Mouse (Mus musculus) layer of hippocampus, adult 2 months (tissue): ENCODE data around the gene Slc13a5. TPM values are rescaled to one million over a fixed set of nuclear protein-coding genes. Genes with fewer than 3 reads are reported as not detected.
A peak's percentile ranks its signal among the peaks of the same experiment; 100 is the strongest.

ENCODE experiments used
- DNase-seq, 2 experiments: peaks; one replicate each; pipeline ENCODE4 v3.0.0; 2022; ENCODE audit warnings: low spot score in 2 of 2
- H3K27ac ChIP-seq: fragments of 200-600 bp; 2 replicates; pipeline ENCODE4 v1.8.1; 2022
- H3K4me3 ChIP-seq: fragments of 200-600 bp; 2 replicates; pipeline ENCODE4 v1.8.1; 2022; ENCODE audit warnings: mild to moderate bottlenecking
- CTCF ChIP-seq: fragments of 200-600 bp; conservative IDR thresholded peaks from 2 replicates; pipeline ENCODE4 v1.8.1; 2022; ENCODE audit warnings: antibody characterized with exemption, mild to moderate bottlenecking, moderate library complexity
- total RNA-seq, 2 experiments: library from RNA; stranded (reverse); gene quantifications; 2 replicates each; pipeline ENCODE4 v1.2.3; 2021

Gene Slc13a5
- total RNA-seq, 2 experiments from 2014 or later: 6.6 to 7.5 TPM

DNA sequence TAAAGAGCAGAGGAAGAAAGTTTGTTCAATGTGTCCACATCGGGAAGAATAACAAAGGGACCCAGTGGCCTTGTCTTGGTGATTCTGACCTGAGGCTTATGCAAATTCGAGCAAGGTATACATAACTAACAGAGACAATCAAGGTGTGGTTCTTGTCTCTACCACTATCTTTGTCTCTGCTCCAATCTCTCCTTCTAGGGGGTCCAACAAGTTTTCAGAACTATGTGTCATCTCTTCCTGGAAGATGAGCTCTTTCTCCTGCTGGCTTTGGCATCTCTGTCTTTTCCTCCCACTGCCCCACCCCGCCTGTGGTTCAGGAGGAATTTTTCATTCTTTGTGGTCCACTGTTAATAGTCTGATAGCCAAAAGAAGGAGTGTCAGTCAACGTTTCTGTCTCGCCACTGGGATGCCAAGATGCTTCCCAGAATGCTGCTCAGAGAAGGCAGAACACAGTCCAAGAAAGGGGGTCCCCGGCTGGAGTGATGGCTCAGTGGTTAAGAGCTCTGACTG lies 19.0 kb upstream of the Slc13a5 start:
- Histone ChIP-seq H3K27ac (no peak overlapping the region), H3K4me3 (no peak overlapping the region)
- no peak for TF ChIP-seq CTCF
- no peak for DNase-seq

DNA sequence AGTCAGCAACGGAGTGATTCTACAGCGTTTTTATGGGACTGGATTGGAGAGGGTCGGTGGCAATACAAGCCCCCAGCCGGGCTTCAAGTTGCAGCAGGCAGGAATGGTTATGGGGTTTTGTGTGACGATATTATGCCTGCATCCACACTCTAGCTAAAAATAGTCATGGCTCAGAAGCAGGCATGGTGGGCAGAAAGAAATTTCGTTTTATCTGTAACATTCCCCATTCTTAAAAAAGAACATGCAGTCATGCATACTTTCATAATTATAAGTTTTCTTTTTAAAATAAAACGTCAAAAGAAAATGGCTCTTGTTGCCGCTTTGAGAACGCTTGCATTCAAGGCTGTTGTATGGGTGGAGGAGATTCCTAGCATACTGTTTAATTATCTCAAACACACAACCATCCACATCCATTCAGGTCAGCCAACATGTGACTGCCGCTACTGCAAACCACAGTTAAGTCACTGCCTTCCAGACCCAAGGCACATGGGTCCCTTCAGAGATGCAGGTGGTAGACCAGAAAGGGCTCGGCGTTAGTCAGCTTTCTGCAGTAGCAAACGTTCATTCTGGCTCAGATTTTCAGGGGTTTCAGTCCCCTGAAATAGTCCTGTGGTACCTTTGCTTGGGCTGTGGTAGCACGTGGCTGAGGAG lies 17.6 kb upstream of the Slc13a5 start:
- H3K4me3 ChIP-seq: no peak overlapping the region
- DNase-seq: no peak
- no peak for TF ChIP-seq CTCF
- H3K27ac ChIP-seq: no peak overlapping the region

DNA sequence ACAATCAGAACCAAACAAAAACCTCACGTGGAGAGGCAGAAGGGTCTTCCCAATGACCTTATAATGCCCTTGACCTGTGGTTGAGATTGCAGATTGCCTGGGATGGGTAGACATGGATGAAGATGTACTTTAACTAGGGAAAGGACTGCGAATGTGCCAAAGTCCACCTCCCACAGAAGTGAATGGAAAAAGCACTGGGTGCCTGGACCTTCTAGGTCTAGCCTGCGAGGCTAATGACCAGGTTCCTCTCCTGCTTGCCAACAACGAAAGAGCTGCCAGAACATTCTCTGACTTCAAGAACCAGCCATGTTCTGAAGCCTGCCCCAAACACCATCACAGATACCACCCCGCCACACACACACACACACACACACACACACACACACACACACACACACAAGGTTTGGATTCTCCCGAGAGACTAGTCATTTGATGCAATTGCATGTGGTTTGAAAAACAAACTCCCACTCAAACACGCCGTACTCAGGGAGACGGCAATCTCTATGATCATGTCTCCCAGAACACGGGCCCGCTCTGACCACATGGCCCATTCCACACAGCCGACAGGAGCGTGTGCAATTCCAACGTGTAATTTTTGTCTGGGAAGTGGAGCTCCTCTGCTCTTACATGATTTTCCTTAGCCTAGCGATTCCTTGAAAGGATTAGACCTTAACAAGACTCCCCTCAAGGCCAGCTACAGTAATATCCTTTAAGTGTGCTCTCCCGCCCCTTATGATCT lies 16.6 kb upstream of the Slc13a5 start:
- no peak for TF ChIP-seq CTCF
- Histone ChIP-seq H3K4me3 (no peak overlapping the region), H3K27ac (no peak overlapping the region)
- no peak for DNase-seq

- no peak overlapping the region for H3K4me3 ChIP-seq
- no peak for DNase-seq
- H3K27ac ChIP-seq: no peak overlapping the region
- TF ChIP-seq CTCF: no peak
These were observed 14.9 kb upstream of the Slc13a5 start for GRCm38 (mm10) chr11:72281852-72282400.

DNA sequence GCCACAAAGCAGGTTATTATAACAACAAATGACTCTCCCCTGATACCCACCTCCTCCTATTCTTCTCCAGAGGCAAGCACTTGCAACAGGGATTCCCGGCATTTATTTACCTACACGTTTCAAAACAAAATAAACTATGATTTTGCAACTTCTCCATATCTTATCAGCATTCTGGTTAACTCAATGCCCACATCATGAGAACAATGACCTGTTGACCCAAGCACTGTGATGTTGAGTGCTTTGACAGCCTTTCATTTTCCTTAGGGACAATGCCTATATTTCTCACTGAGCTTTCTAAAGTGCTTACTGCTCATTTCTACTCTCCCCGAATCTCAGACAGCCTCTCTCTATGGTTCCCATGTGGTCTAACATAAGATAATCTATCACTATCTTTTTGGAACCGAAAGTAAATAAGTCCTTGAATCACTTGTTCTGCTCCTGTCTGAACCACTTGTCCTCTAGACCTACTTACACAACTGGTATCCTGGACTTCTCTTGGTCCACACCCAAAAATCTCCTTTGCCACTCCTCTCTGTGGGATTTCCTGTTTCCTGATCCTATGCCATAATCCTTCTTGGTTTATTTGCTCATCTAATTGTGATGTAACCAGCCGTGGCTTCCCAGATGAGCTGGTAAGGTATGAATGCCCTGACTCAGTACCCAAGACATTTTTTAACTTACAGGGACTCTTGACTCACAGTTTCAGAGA lies 14.3 kb upstream of the Slc13a5 start:
- no peak overlapping the region for H3K4me3 ChIP-seq
- TF ChIP-seq CTCF: no peak

DNA sequence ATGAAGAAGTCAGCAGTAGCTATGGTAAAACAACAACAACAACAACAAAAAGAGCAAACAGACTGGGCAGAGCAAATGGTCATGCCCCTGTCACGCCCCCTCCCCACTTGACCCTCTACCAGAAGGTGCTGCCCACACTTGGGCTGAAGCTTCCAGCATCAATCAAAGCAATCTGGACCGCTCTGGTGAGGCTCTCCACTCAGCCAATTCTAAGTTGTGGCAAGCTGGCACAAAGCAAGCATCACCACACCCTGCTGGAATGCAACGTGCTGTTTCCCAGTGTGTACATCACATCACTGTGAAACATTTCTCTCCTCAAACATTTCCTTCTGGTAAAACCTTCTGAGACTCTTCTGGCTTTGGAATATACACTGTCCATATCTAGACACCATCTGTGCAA lies 6.3 kb upstream of the Slc13a5 start:
- no peak for DNase-seq
- TF ChIP-seq CTCF: no peak
- Histone ChIP-seq H3K27ac (no peak overlapping the region), H3K4me3 (no peak overlapping the region)

More for the DNA sequence above, 14.3 kb upstream of the Slc13a5 start:
- H3K27ac ChIP-seq: no peak overlapping the region
- DNase-seq: no peak

- Histone ChIP-seq H3K27ac (no peak overlapping the region), H3K4me3 (no peak overlapping the region)
- DNase-seq: no peak
- TF ChIP-seq CTCF: no peak
These were observed 4.7 kb upstream of the Slc13a5 start for GRCm38 (mm10) chr11:72271761-72272160.

- peak overlapping the region; percentile 59 for H3K4me3 ChIP-seq
- TF ChIP-seq CTCF: peak; percentile 76
- DNase-seq: peak; percentile 52 to 58
- H3K27ac ChIP-seq: peak overlapping the region; percentile 51; the same call in 1 of the 2 replicates
These were observed 639 bp downstream of the Slc13a5 start for GRCm38 (mm10) chr11:72266207-72266959.

GRCm38 (mm10) chr11:72265483-72265882 lies 1.5 kb downstream of the Slc13a5 start:
- DNase-seq: peak; percentile 48 to 67
- TF ChIP-seq CTCF: no peak
- H3K4me3 ChIP-seq: no peak overlapping the region; the same call in 1 of the 2 replicates
- peak overlapping the region; percentile 70 for H3K27ac ChIP-seq

GRCm38 (mm10) chr11:72256441-72256840 lies 10.6 kb downstream of the Slc13a5 start:
- no peak for DNase-seq
- no peak for TF ChIP-seq CTCF

GRCm38 (mm10) chr11:72255629-72256028 lies 11.4 kb downstream of the Slc13a5 start:
- H3K4me3 ChIP-seq: no peak overlapping the region
- TF ChIP-seq CTCF: no peak
- no peak overlapping the region for H3K27ac ChIP-seq
- no peak for DNase-seq

More at GRCm38 (mm10) chr11:72256441-72256840, 10.6 kb downstream of the Slc13a5 start:
- Histone ChIP-seq H3K4me3 (no peak overlapping the region), H3K27ac (no peak overlapping the region)

DNA sequence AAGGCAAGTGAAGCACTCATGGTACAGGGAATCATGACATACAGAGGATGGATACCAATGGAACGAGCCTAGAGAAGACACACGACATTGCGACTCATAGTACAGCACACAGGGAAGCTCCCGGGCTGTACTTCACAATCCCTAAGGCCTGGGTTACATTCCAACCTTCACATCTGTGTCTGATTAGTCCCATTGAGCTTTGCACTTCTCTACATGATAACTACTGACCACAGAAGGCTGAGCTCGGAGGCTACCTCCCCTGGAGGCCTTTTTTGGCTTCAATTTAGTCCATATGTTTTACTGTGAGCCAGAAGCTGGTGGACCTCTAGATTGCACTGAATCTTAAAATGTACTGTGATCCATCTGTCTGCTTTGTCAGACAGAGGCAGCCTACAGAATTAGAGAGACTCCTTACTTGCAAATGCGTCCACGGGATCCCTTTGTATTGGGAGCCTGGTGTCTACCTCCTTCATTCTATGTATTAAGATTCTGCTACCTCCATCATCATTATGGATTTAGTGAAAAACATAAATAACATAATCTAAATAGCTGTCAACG lies 21.7 kb downstream of the Slc13a5 start:
- no peak for DNase-seq
- H3K4me3 ChIP-seq: no peak overlapping the region
- H3K27ac ChIP-seq: no peak overlapping the region

More for the DNA sequence above, 21.7 kb downstream of the Slc13a5 start:
- TF ChIP-seq CTCF: no peak
